Mouse (Mus musculus) right cerebral cortex, postnatal 25 days (tissue): ENCODE measurements around the gene Cts7.

ENCODE experiments used
- DNase-seq: peaks from one replicate; pipeline ENCODE4 v3.0.0; 2022

Cts7 gene

DNA sequence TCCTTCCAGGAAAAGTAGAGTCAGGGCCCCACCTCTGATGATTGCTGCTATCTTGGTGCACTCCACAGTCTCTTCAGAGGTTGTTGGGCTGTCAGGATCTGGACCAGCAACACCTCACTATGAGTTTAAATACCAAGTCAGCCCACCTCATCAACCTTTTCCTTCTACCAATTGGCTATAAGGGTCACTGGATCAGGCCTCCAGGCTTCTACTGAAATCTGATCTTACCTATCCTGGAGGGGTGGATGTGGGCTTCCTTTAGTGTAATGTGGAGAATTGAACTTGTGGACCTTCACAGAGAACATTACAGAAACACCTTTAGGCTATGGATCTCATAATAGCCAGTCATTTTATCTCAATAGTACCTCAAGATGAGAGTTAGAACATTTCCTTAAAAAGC, at the start of gene Cts7:
TSS of gene Cts7 (minus strand) at position 101 of the 400 bp plus-strand sequence.
- DNase-seq: no peak
